22 mouse cellular contexts compared by ENCODE assay signal in the genomic region with DNA sequence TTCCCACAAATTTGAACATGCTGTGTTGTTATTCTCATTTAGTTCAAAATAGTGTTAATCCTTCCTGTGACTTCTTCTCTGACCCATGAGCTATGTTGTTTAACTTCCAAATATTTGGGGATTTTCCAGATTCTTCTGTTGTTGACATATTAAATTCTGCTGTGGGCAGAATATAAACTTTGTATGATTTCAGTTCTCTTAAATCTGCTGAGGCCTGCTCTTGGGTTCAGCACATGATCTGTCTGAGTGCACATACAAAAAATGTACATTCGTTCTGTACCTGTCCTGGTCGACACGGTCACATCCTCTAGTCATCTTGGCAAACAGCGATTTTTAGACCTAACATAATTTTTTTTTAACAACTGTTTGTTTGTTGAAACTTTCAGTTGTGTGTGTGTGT. TPM values are rescaled to one million over a fixed set of nuclear protein-coding genes. Genes with fewer than 3 reads are reported as not detected.
DNase-seq lines count a peak whose midpoint lies in the region; ATAC-seq and TF ChIP-seq lines count a peak whose summit lies in the region.
"Had no signal": no experiment of that assay in that cellular context is flagged by ENCODE, and none has a peak within 500 bp of the region (broad histone marks: within the 10 kb centered on the region; RNA-seq: fewer than 3 reads in every experiment).

No protein-coding gene starts in this region.

- POLR2A ChIA-PET in Patski (lab: Charles Lee), result interaction anchor here (0.7 kb wide), 1 partner anchor 248 kb away, joined by 8 read pairs; the partner anchor contains the start of gene Psmg1

- 55% methylated on average over 4 of the region's 4 CpGs for WGBS in heart, adult 2 months
- WGBS in lung, embryonic 14.5 days, result 30% methylated on average over 4 of the region's 4 CpGs
- 51% methylated on average over 4 of the region's 4 CpGs for WGBS in lung, adult 2 months
- 31% methylated on average over 4 of the region's 4 CpGs for WGBS in stomach, embryonic 14.5 days
- WGBS in hindbrain, embryonic 14.5 days, result 95% methylated on average over 4 of the region's 4 CpGs

- no peaks in the 10 kb centered on the region for H3K79me2 ChIP-seq in heart, adult 2 months (replicated peaks; ENCODE audit: control insufficient read depth, insufficient read depth, low read length)

- no peak overlapping the region for H3K4me3 ChIP-seq in heart, adult 2 months
- H3K4me3 ChIP-seq in lung, embryonic 14.5 days (ENCODE audit: low read depth, low read length), result no peak overlapping the region
- no peak overlapping the region for H3K4me3 ChIP-seq in lung, adult 2 months (replicated peaks; ENCODE audit: extremely low read depth, low read depth, low read length)
- H3K4me3 ChIP-seq in stomach, embryonic 14.5 days (ENCODE audit: low read depth, low read length), result no peak overlapping the region
- no peak overlapping the region for H3K4me3 ChIP-seq in hindbrain, embryonic 14.5 days (replicated peaks; ENCODE audit: low read length)
- H3K4me3 ChIP-seq: embryonic facial prominence, embryonic 13.5 days; forebrain, embryonic 10.5 days; heart, embryonic 15.5 days; limb, embryonic 10.5 days; liver, embryonic 12.5 days; midbrain, embryonic 15.5 days; neural tube, embryonic 15.5 days had no signal

- peaks cover 9% of the 10 kb centered on the region for H3K4me1 ChIP-seq in heart, adult 2 months (ENCODE audit: control insufficient read depth, insufficient read depth, low read length)
- H3K4me1 ChIP-seq in lung, embryonic 14.5 days (ENCODE audit: insufficient read depth), result peaks cover 16% of the 10 kb centered on the region
- H3K4me1 ChIP-seq in lung, adult 2 months (ENCODE audit: control insufficient read depth, insufficient read depth, low read length), result peaks cover 8% of the 10 kb centered on the region
- peaks cover 23% of the 10 kb centered on the region for H3K4me1 ChIP-seq in stomach, embryonic 14.5 days (ENCODE audit: control insufficient read depth, insufficient read depth, low read length)
- no peaks in the 10 kb centered on the region for H3K4me1 ChIP-seq in hindbrain, embryonic 14.5 days (replicated peaks; ENCODE audit: control insufficient read depth, insufficient read depth, low read length)
- H3K4me1 ChIP-seq: liver, embryonic 12.5 days had no signal

- H3K9ac ChIP-seq in heart, adult 2 months (ENCODE audit: low read depth, low read length), result no peak overlapping the region
- H3K9ac ChIP-seq in lung, embryonic 14.5 days, result no peak overlapping the region
- no peak overlapping the region for H3K9ac ChIP-seq in stomach, embryonic 14.5 days (replicated peaks; ENCODE audit: low read depth, low read length)
- no peak overlapping the region for H3K9ac ChIP-seq in hindbrain, embryonic 14.5 days
- H3K9ac ChIP-seq: embryonic facial prominence, embryonic 13.5 days; heart, embryonic 15.5 days; liver, embryonic 12.5 days; midbrain, embryonic 15.5 days; neural tube, embryonic 15.5 days had no signal

- no peak overlapping the region for H3K4me2 ChIP-seq in lung, embryonic 14.5 days
- no peak overlapping the region for H3K4me2 ChIP-seq in stomach, embryonic 14.5 days (replicated peaks; ENCODE audit: low read depth, low read length)
- no peak overlapping the region for H3K4me2 ChIP-seq in hindbrain, embryonic 14.5 days (replicated peaks)
- H3K4me2 ChIP-seq: embryonic facial prominence, embryonic 13.5 days; heart, embryonic 15.5 days; liver, embryonic 12.5 days; midbrain, embryonic 15.5 days; neural tube, embryonic 15.5 days had no signal

- intact Hi-C loops in heart, adult 2 months (cut with DNase I), result loop anchor here (10.0 kb wide), 1 partner anchor 122 kb away; no protein-coding TSS in a partner anchor
- intact Hi-C loops in heart, postnatal 14 days (cut with DNase I), result no loop called here

- no peak for ATAC-seq in lung, embryonic 14.5 days (ENCODE audit: insufficient read depth)
- peak; percentile 17 for ATAC-seq in Patski
- no peak for ATAC-seq in stomach, embryonic 14.5 days (ENCODE audit: insufficient number of reproducible peaks, insufficient read depth, low FRiP score, low read depth)
- no peak for ATAC-seq in erythroblast, adult 5-6 weeks (replicated peaks; ENCODE audit: low FRiP score, poor library complexity, severe bottlenecking)
- no peak for ATAC-seq in hindbrain, embryonic 14.5 days (ENCODE audit: low FRiP score)
- ATAC-seq: liver, embryonic 12.5 days; midbrain, embryonic 15.5 days had no signal

- H3K36me3 ChIP-seq in heart, adult 2 months (ENCODE audit: control insufficient read depth, insufficient read depth, low read length), result no peaks in the 10 kb centered on the region
- H3K36me3 ChIP-seq in lung, embryonic 14.5 days (ENCODE audit: insufficient read depth), result no peaks in the 10 kb centered on the region
- no peaks in the 10 kb centered on the region for H3K36me3 ChIP-seq in stomach, embryonic 14.5 days (ENCODE audit: control insufficient read depth, insufficient read depth, low read length)
- H3K36me3 ChIP-seq in hindbrain, embryonic 14.5 days (replicated peaks; ENCODE audit: control insufficient read depth, insufficient read depth), result no peaks in the 10 kb centered on the region
- H3K36me3 ChIP-seq: embryonic facial prominence, embryonic 13.5 days; forebrain, embryonic 10.5 days; heart, embryonic 15.5 days; limb, embryonic 10.5 days; liver, embryonic 12.5 days; midbrain, embryonic 15.5 days; neural tube, embryonic 15.5 days had no signal

- no peak for TF ChIP-seq POLR2A in heart, adult 2 months (IDR thresholded peaks at IDR 0.05; ENCODE audit: insufficient read depth, low read depth, low read length)
- TF ChIP-seq POLR2A in lung, adult 2 months (IDR thresholded peaks at IDR 0.05; ENCODE audit: borderline replicate concordance, extremely low read depth, low read depth, low read length), result no peak

- TF ChIP-seq EP300 in heart, adult 2 months (IDR thresholded peaks at IDR 0.05; ENCODE audit: insufficient read depth, low read depth, low read length), result no peak

- no peak for DNase-seq in heart, adult 2 months
- DNase-seq in heart, postnatal 14 days, result no peak
- DNase-seq in lung, embryonic 14.5 days, result peak; percentile 75
- no peak for DNase-seq in lung, adult 2 months
- DNase-seq in Patski (ENCODE audit: low read depth, low spot score), result no peak
- no peak for DNase-seq in hindbrain, embryonic 14.5 days (ENCODE audit: low spot score)
- DNase-seq: adrenal gland, adult 8-10 months; cerebellum, adult 9-11 months; gastrocnemius, postnatal 10 days; kidney, postnatal 14 days; lung, postnatal 10 days; right cerebral cortex, postnatal 14 days; thymus, postnatal 25 days had no signal

- H3K27me3 ChIP-seq in heart, adult 2 months (ENCODE audit: control insufficient read depth, insufficient read depth, low read length), result no peaks in the 10 kb centered on the region
- H3K27me3 ChIP-seq in lung, embryonic 14.5 days (ENCODE audit: insufficient read depth, low read length), result no peaks in the 10 kb centered on the region
- no peaks in the 10 kb centered on the region for H3K27me3 ChIP-seq in Patski
- H3K27me3 ChIP-seq in stomach, embryonic 14.5 days (ENCODE audit: control insufficient read depth, insufficient read depth, low read length), result no peaks in the 10 kb centered on the region
- no peaks in the 10 kb centered on the region for H3K27me3 ChIP-seq in hindbrain, embryonic 14.5 days (ENCODE audit: control insufficient read depth, insufficient read depth, low read length)
- H3K27me3 ChIP-seq: embryonic facial prominence, embryonic 13.5 days; heart, embryonic 15.5 days; liver, embryonic 12.5 days; midbrain, embryonic 15.5 days; neural tube, embryonic 15.5 days had no signal

- in situ Hi-C loops in Patski (cut with MboI; ENCODE audit: low pct_unique_long_range_greater_than_20kb), result no loop called here

- no peak for TF ChIP-seq CTCF in heart, adult 2 months (IDR thresholded peaks at IDR 0.05)
- TF ChIP-seq CTCF in lung, embryonic 14.5 days (IDR thresholded peaks at IDR 0.05; ENCODE audit: low read depth), result no peak
- TF ChIP-seq CTCF in lung, adult 2 months (IDR thresholded peaks at IDR 0.05; ENCODE audit: insufficient read depth, low read length), result no peak
- no peak for TF ChIP-seq CTCF in Patski (IDR thresholded peaks at IDR 0.05)

- CTCF ChIA-PET in Patski (lab: Charles Lee), result interaction anchor here (1.1 kb wide), 1 partner anchor 95 kb away, joined by 3 read pairs; no protein-coding TSS in a partner anchor

- peak overlapping the region; percentile 65 for H3K27ac ChIP-seq in heart, adult 2 months
- peak overlapping the region; percentile 62 for H3K27ac ChIP-seq in lung, embryonic 14.5 days (ENCODE audit: low read depth)
- peak overlapping the region; percentile 66; the same call in 1 of the 2 replicates for H3K27ac ChIP-seq in stomach, embryonic 14.5 days (ENCODE audit: low read length)
- no peak overlapping the region for H3K27ac ChIP-seq in hindbrain, embryonic 14.5 days
- H3K27ac ChIP-seq: embryonic facial prominence, embryonic 13.5 days; forebrain, embryonic 10.5 days; heart, embryonic 15.5 days; liver, embryonic 12.5 days; midbrain, embryonic 15.5 days; neural tube, embryonic 15.5 days had no signal

- no peaks in the 10 kb centered on the region for H3K9me3 ChIP-seq in lung, embryonic 14.5 days (ENCODE audit: low read depth, low read length)
- no peaks in the 10 kb centered on the region for H3K9me3 ChIP-seq in stomach, embryonic 14.5 days (ENCODE audit: control insufficient read depth, low read depth, low read length)
- H3K9me3 ChIP-seq in hindbrain, embryonic 14.5 days (ENCODE audit: control insufficient read depth, low read length), result no peaks in the 10 kb centered on the region
- H3K9me3 ChIP-seq: embryonic facial prominence, embryonic 13.5 days; forebrain, embryonic 10.5 days; heart, embryonic 15.5 days; limb, embryonic 10.5 days; liver, embryonic 12.5 days; midbrain, embryonic 15.5 days; neural tube, embryonic 15.5 days had no signal

RNA-seq across cellular contexts. Expression of gene Ets2, which starts 41.2 kb away (rescaled TPM):
- 10 to 100 TPM; 50.3 to 70.6 TPM for total RNA-seq in heart, adult 2 months (2021)
- 47.2 and 60.5 TPM in 2 replicates for polyA plus RNA-seq in heart, adult 2 months (2012; rRNA removed)
- 100 to 1,000 TPM in 1 of 2 experiments, 10 to 100 TPM in 1; 100.0 to 103 TPM for total RNA-seq in heart, postnatal 14 days (2021)
- 72.6 and 74.7 TPM in 2 replicates for polyA plus RNA-seq in lung, embryonic 14.5 days (2014; fragmentation: Nextera tagmentation; extraction: Ambion mirVana)
- 113 and 270 TPM in 2 replicates for polyA plus RNA-seq in lung, adult 2 months (2012; rRNA removed)
- 37.0 TPM for polyA plus RNA-seq in Patski (2021)
- polyA plus RNA-seq in stomach, embryonic 14.5 days (2014; fragmentation: Nextera tagmentation; extraction: Ambion mirVana), result 37.9 and 45.1 TPM in 2 replicates
- 2.1 and 4.6 TPM in 2 replicates for total RNA-seq in erythroblast, adult 5-6 weeks (2015; ENCODE audit: low replicate concordance)
- total RNA-seq in erythroblast, adult 5-6 weeks (2017; ENCODE audit: low replicate concordance), result 2.6 and 5.9 TPM in 2 replicates
- polyA plus RNA-seq in hindbrain, embryonic 14.5 days (2014; fragmentation: Nextera tagmentation; extraction: Ambion mirVana), result 20.6 and 23.7 TPM in 2 replicates
